ENCODE assay signal across 22 mouse cellular contexts in the genomic region with DNA sequence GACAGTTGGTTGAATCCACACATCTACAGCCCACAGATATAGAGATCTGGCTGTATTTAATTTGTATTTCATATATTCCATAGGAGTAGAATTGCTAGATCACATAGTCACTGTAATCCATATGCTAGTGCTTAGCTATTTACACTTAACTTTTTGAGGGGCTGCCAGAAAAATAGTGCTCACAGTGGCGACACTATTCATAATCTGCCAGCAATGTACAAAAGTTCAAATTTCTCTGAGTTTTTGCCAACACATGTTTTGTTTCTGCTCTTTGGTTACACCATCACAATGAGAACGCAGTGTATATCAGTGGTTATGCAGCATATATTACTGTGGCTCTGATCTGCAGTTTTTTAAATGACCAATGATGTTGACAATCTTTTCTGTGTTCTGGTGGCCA.
"Had no signal": no experiment of that assay in that cellular context is flagged by ENCODE, and none has a peak within 500 bp of the region (broad histone marks: within the 10 kb centered on the region; RNA-seq: fewer than 3 reads in every experiment).

No protein-coding gene starts in this region.

- H3K27ac ChIP-seq: intestine, embryonic 15.5 days; limb, embryonic 12.5 days; limb, embryonic 15.5 days; liver, embryonic 12.5 days; liver, embryonic 15.5 days; midbrain, embryonic 10.5 days; midbrain, embryonic 13.5 days; neural tube, embryonic 13.5 days; stomach, embryonic 15.5 days had no signal

- H3K4me3 ChIP-seq: intestine, embryonic 15.5 days; limb, embryonic 12.5 days; limb, embryonic 15.5 days; liver, embryonic 12.5 days; liver, embryonic 15.5 days; megakaryocyte, embryonic 14.5 days; midbrain, embryonic 10.5 days; midbrain, embryonic 13.5 days; myocyte; neural tube, embryonic 13.5 days; stomach, embryonic 15.5 days had no signal

- ATAC-seq: intestine, embryonic 15.5 days; liver, embryonic 12.5 days; midbrain, embryonic 13.5 days; midbrain, embryonic 16.5 days had no signal

- H3K36me3 ChIP-seq: intestine, embryonic 15.5 days; limb, embryonic 12.5 days; limb, embryonic 15.5 days; liver, embryonic 12.5 days; liver, embryonic 15.5 days; midbrain, embryonic 10.5 days; midbrain, embryonic 13.5 days; neural tube, embryonic 13.5 days; stomach, embryonic 15.5 days had no signal

- H3K27me3 ChIP-seq: intestine, embryonic 15.5 days; limb, embryonic 12.5 days; limb, embryonic 15.5 days; liver, embryonic 12.5 days; liver, embryonic 15.5 days; megakaryocyte, embryonic 14.5 days; midbrain, embryonic 13.5 days; neural tube, embryonic 13.5 days; stomach, embryonic 15.5 days had no signal

- H3K4me1 ChIP-seq: intestine, embryonic 15.5 days; limb, embryonic 12.5 days; limb, embryonic 15.5 days; liver, embryonic 12.5 days; liver, embryonic 15.5 days; megakaryocyte, embryonic 14.5 days; midbrain, embryonic 10.5 days; midbrain, embryonic 13.5 days; neural tube, embryonic 13.5 days; stomach, embryonic 15.5 days had no signal

- DNase-seq: kidney, adult 11 months; kidney, adult 8-10 months; kidney, postnatal 14 days; kidney, postnatal 4 days; left cerebral cortex, postnatal 4 days; lung, postnatal 10 days; retina, postnatal 1 day; right cerebral cortex, postnatal 25 days; spleen, adult 18-20 months; thymus, postnatal 25 days had no signal

- H3K9me3 ChIP-seq: intestine, embryonic 15.5 days; limb, embryonic 12.5 days; limb, embryonic 15.5 days; liver, embryonic 12.5 days; liver, embryonic 15.5 days; midbrain, embryonic 10.5 days; neural tube, embryonic 13.5 days; stomach, embryonic 15.5 days had no signal

- H3K4me2 ChIP-seq: intestine, embryonic 15.5 days; limb, embryonic 12.5 days; limb, embryonic 15.5 days; liver, embryonic 12.5 days; liver, embryonic 15.5 days; midbrain, embryonic 13.5 days; neural tube, embryonic 13.5 days; stomach, embryonic 15.5 days had no signal

- H3K9ac ChIP-seq: intestine, embryonic 15.5 days; limb, embryonic 12.5 days; limb, embryonic 15.5 days; liver, embryonic 12.5 days; liver, embryonic 15.5 days; midbrain, embryonic 13.5 days; neural tube, embryonic 13.5 days; stomach, embryonic 15.5 days had no signal
